Mouse (Mus musculus): ENCODE measurements around the gene Cdan1.
"Not testable (repeated sequence)": the region's sequence is repeated elsewhere in the genome, so short reads cannot be mapped to it uniquely, and the experiment has no call there.

Cdan1 gene

DNA sequence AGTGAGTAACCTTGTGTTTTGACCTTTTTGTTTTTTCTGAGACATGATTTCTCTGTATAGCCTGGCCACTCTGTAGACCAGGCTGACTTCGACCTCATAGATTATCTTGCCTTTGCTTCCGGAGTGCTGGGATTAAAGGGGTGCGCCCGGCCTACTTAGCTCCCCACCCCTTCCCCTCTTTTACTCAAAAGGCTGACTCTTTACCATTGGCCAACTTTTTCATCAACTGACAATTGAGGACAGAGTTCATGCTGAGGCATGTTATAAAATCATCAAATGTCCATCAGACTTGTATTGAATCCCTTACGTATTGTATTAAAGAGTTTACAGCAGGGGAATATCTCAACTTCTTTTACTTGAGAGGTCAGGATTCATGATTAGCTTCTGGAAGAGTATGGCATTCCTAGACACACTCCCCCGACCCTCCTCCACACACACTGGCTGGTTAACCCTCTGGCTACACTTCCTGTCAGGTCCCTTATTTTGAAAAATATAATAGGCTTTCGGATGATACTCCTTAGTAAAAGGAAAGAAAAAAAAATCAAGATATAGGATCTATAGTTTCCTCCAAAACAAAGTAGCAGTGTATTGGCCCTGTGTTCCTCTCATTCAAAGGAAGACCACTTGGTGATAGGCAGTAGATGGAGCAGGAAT is 117.9 kb downstream of the Cdan1 start:
- no peak for DNase-seq

DNA sequence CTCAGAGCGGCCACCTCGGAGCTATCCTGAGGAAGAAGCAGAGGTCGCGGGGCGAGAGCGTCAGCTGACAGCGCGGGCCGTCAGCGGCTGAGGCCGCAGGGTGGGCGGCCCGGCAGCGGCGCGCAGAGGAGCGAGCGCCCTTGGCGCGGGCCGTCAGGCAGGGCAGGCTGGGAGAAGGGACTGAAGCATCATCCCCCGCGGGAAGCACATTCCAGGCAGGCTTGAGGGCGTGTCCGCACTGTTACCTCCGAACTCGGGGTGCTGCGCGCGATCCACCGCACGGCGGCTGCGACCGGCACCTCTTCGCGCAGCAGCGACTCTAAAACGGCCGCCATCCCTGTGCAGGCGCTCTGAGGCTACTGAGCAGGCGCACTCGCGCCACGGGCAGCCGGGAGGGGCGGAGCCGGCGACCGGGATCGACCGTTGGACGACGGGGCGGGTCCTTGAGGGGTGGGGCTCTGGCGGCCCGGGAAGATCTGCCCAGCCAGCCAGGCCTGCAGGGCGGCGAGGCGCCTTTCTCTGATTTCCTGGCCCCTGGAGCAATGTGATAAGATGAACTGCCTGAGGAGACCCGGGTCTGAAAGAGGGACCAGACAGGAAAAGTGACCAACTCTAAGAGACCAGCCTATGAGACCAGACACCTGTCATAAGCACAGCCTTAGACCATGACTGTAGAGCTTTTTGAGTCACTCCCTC is 118.6 kb downstream of the Cdan1 start:
- DNase-seq, result peak; percentile 89

DNA sequence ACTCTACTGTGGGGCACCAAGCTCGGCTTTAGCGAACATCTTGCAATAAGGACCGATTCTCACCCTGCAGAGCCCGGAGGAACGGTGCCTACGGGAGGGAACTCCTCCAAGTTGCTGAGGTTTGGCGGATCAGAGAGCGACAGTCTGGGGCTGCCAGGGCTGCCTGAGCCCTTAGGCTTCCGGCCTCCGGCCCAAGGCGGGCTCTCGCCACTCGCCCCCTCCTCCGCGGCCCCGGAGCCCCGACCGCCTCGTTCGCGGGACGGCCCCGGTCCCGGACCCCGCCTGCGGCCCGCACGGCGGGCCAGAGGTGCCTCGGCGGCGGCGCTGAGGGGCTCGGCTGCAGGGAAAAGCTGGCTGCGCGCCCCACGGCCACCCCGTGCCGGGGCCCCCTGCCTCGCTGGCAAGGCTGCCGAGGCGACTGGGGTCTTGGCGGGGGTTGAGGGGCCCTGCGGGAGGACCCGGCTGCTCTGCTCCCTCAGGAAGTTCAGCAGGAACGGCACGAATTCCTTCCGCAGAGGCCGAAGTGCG is 119.2 kb downstream of the Cdan1 start:
- no peak for DNase-seq

DNA sequence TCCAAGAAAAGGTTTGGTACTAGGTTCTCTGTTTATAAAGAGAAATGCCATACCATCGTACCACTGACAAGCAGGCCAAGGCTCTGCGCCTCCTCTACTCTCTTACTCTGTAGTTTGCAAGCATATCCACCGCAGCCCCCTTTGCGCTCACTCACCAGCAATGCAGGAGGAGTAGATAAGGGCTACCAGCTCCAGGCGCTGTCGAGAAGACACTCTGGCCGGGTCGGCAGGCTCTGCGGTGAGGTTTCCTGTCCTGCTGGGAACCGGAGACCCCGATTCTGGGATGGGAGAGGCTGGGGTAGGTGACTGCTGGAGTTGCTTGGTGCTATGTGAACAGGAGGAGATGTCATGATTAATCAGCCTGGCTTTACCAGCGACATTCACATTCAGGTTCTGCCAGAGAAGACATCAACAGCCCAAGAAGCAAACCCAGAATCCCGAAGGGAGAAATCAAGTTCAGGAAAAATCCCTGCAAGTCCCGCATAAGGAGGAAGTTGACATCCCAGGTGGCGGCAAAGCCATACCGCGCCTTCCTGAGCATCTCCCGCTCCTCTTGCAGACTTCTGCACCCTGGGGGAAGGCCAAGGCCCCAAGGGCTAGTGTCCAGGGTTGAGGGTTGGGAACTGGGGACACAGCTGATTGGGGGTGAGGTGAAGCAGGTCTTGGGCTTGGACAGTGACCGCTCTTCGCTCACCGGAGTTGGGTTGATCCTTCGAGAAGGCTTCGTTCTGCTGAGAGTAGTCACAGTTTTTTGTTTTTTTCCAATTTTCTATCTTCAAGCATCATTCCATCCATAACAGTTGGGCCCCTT is 119.9 kb downstream of the Cdan1 start:
- DNase-seq, result no peak

DNA sequence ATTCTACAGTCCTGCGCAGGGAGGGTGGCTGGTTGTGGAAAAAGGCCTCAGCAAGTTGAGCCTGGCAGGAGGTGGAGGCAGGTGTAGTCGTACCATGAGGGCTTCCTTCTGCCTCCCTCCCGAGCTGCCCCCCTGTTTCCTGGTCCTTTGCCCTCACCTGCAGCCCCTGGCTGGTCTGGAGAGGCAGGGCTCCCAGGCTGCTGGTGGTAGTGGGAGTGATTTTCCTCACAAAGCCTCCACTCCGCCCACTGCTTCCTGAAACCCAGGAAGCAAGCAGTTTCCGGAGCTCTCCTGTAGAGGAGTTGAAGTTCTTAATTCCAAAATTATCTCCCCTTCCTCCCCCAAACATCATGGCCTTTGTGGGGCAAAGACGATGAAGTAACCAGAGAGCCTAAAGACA is 125.8 kb downstream of the Cdan1 start:
- no peak for DNase-seq

DNA sequence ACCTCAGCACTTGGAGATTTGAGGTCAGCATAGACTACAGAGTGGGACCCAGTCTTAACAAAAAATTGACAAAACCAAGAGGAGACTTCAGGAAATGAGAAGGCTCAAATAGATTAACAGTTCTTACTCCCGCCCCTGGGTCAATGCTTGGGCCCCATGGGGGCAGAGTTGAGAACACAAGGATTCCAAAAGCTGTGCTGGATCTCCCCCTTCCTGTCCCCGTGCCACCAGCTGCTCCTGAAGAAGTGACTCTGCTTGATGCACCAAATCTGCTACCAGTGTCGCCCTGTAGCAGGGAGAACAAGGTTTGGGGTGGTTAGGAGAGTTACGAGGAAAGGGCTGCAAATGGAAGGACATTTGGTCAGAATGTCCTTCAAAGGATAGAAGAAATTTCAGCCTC is 126.3 kb downstream of the Cdan1 start:
- DNase-seq, result no peak

DNA sequence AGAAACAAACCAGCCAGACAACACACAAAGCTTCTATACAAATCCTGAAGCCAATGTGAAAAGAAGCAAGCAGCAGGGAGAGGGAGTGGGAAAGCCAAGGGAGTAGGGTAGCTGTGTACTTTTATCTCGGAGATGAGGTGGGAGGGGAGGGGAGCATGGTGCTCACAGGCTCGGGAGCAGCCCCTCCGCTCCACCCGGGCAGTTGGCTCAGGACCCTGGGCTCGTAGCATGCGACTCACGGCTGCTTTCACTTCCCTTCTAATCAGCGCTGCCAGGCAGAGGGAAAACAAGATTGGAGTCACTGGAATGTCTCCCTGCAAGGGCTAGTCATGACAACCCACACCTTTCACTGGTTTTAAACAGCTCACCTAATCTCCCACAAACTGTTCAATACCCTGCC is 127.4 kb downstream of the Cdan1 start:
- no peak for DNase-seq

DNA sequence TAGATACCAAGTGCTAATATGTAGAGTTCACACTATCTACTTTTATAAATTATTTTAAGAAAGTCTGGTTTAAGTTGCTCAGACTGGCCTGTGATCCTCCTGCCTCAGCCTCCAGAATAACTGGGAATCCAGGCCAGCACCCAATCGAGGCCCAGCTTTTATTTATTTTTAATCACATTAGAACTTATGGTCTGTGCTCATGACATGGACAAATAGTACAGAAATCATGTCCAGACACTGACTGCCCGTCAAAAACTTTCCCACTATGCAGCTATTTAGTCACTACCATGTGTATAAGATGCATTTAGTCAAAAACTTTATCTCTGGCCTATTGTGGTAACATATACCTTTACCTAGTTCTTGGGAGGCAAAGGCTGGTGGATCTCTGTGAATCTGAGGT is 128.0 kb downstream of the Cdan1 start:
- no peak for DNase-seq

DNA sequence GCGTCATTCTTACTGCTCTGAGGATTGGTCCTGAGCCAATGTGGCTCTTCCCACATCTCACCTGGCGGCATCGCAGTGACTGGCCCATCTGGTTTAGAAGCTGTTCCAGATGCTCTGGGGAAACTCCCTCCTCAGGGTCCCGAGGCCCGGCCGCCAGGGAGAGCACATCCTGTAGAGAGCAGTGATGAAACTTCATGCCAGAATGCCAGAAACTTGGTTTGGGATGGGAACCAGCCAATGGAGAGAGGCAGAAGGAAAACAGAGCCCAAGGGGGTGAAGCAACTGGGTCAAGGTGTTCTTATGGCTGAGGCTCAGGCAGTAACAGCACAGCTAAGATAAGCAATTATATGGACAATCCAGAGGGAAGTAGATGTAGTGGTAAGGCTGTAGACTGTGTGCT is 129.1 kb downstream of the Cdan1 start:
- DNase-seq, result no peak

DNA sequence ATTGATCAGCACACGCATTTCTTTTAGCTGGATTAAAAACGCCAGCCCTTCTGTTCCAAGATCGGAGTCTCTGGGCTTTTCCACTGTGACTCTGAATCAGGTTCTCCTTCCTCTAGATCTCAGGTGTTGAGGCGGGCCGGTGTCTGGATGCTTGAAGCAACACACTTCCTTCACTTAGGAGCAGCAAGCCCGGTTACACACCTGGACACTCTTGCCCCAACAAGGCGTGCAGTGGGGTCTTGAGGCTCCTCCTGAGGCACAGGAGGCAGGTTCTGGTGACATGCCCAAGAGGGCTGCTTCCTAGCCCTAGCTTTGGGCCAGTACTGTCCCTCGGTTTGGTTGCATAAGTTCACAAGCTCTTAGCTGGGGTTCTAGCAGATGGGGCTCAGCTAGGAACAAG is 131.4 kb downstream of the Cdan1 start:
- no peak for DNase-seq

DNA sequence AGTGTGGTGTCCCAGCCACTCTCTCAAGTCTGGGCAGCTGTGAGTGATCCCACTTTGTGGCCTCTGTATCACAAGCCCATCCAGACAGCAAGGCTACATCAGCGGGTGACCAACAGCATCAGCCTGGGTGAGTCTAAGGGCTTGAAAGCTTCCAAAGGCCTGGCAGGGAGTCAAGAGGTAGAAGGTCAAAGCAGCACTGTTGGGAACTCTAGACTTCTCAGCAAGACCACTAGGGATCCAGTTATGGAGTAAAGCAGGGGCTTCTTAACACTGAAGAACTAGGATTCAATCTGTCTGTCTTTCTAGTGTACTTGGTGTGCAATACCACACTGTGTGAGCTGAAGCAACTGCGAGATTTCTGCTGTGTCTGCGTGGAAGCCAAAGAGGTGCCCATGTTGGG is 136.5 kb downstream of the Cdan1 start:
- no peak for DNase-seq

DNA sequence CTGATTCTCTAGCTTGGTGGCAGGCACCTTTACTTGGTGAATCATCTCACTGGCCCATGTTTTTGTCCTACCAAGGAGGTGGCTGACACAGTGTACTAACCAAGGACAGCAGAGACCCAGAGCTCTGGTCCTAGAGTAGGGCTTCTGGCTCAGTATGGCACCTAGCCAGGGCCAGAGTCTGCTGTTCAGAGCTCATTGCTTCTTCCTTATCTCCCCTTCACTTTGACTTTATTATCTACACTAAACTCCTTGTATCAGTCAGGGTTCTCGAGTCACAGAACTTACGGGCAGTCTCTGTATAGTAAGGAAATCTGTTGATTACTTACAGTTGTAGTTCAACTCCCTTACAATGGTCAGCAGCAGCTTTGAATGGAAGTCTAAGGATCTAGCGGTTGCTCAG is 139.0 kb downstream of the Cdan1 start:
- no peak for DNase-seq

DNA sequence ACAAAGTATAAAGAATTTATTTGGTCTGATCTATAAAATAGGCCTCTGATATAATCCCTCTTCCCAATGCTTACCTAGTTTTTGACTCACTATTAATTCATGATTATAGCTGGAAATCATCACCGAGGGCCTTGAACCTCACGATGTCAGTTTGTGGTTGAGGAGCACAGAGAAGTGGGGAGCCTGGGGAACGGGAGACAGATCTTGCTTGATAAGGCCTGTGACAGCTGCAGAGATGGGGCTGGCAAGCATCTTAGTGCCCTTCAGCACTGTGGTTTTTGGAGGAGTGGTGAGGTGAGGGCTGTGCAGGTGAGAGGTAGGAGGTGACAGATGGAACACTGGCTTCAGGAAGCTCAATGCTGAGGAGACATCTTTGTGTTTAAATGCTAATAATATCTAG is 139.8 kb downstream of the Cdan1 start:
- no peak for DNase-seq

DNA sequence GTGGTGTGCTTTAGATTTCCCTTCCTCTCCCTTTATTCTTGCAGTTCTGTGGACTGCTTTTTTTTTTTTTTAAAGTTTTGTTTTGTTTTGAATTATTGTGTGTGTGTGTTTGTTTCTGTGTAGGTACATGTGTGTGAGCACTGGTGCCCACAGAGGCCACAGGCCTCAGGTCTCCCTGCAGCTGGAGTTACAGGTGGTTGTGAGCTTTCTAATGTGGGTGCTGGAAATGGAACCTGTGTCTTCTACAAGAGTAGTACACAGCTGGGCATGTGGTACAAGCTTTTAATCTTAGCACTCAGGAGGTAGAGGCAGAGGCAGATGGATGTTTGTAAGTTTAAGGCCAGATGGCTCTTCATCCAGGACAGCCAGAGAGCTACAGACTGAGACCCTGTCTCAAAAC is 142.9 kb downstream of the Cdan1 start:
- DNase-seq, result no peak

DNA sequence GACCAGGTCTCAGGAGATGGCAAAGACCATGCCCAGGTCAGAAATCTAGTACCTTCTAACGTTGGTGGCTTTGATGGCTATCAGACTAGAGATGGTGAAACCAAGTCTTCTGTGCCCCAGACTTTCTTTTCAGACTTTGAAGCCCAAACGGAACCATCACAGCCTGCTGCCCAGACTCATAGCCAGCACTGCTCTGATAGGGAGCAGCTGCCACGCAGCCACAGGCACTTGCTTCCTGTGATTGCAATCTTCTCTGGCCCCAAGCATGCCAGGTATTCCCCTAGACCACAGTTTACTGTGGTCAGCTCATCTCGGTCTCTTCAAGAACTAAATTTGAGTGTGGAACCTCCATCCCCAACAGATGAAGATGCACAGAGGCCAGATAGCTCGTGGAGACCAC is 147.3 kb downstream of the Cdan1 start:
- DNase-seq, result no peak

DNA sequence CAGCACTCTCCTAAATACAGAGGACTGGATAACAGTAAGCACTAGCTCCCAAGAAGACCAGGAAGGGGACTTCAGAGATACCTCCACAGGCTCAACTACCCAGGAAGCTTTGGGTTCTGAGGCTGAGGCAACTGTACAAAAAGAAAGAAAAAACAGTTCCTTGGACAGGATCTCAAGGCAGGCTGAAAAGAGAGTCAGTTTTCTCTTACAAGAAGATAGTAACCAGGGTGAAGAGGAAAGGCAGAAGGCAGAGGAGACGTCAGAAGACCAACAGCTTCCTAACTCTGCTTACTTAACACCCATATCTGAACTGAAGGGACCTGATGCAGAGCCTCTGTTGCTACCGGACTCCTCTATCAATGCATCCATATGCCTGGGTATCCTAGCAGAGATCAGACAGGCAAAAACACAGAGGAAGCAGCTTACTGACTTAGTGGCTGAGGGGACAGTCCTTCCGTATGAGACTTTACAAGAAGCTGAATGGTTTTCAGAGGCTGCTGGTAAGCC is 149.5 kb downstream of the Cdan1 start:
- no peak for DNase-seq

DNA sequence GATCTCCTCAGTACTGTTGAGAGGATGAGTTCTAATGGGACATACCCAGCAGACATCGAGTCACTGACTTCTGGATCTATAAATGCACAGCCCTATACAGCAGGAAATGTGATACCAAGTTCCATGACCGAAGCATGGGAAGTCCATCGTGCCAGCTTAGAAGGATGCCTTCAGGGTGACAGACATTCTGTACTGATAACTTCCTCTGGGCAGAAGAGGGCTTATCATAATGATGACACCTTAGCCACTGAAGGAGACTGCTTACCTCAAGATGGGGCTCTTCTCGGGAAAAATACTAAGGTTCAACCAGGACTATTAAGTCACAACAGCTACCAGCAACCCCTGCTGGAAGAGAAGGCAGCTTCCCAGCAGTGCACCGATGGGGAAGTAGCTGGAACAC is 152.2 kb downstream of the Cdan1 start:
- DNase-seq, result no peak

DNA sequence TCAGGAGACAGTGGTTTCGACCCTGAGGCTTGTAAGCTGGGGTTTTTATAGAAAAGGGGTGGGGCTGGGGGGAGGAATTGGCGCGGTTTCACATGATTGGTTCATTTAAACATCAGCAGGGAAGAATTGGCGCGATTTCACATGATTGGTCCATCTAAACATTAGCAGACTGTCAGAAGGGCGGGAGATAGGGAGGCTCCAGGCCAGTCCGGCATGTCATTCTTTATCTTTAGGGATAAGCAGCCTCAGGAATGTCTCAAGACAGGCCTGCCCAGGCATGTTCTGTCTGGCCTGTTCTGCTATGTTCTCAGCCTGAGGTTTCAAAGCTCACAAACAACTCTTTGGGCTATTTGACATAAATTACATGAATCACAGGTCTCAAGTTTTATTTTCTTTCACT is 168.8 kb downstream of the Cdan1 start:
- not testable (repeated sequence) for DNase-seq

DNA sequence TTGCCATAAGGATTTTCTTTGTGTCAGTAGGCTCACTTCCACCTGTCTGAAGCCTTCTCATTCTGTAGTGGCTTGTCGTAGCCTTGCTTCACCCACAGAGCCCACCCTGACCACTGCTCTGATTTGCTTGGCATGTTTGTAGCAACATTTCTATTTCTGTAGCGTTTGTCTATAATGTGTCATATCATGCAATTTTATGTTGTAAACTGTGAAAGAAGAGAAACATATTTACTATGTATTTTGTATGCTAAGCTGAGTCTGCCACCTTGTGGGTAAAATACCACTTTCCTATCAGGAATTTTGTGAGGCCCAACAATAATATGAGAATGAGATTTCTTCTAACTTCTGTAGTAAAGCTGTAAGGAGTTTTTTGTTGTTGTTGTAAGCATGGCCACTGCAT is 179.7 kb downstream of the Cdan1 start:
- no peak for DNase-seq

DNA sequence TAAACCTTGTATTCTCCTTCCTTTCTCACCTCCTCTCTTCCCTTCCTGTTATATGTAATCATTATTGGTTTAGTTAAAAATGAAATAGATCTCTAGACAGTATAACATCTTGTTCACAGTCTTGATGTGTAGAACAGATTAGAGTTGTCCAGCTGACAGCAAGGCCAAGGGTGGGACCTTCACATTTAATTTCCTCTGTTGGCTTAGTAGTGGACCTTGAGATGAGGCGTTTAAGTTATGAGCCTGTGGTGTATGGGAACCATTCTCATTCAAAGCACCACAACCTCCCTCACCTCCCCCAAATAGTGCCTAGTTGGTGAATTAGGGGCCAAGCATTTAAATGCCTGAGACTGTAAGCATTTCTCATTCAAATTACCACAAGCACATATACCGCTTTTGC is 182.5 kb downstream of the Cdan1 start:
- no peak for DNase-seq

Data from cerebellum, adult 11 months (tissue).